Mouse (Mus musculus) heart, postnatal 36 days (tissue): ENCODE data around the gene Selenon. TPM values are rescaled to one million over a fixed set of nuclear protein-coding genes. Genes with fewer than 3 reads are reported as not detected.
A peak's percentile ranks its signal among the peaks of the same experiment; 100 is the strongest.

Experiments
- DNase-seq, 2 experiments: peaks; one replicate each; pipeline ENCODE4 v3.0.0; 2021 to 2022
- intact Hi-C: fragments of 180-260 bp; cut with DNase I; formaldehyde crosslinking; loops from one replicate; pipeline ENCODE4 v1.15.1; 2025
- total RNA-seq, 2 experiments: library from RNA; stranded (reverse); gene quantifications; 2 replicates each; pipeline ENCODE4 v1.2.3; 2021

The Selenon gene
- total RNA-seq, 2 experiments from 2014 or later, result 19.8 to 21.1 TPM

DNA sequence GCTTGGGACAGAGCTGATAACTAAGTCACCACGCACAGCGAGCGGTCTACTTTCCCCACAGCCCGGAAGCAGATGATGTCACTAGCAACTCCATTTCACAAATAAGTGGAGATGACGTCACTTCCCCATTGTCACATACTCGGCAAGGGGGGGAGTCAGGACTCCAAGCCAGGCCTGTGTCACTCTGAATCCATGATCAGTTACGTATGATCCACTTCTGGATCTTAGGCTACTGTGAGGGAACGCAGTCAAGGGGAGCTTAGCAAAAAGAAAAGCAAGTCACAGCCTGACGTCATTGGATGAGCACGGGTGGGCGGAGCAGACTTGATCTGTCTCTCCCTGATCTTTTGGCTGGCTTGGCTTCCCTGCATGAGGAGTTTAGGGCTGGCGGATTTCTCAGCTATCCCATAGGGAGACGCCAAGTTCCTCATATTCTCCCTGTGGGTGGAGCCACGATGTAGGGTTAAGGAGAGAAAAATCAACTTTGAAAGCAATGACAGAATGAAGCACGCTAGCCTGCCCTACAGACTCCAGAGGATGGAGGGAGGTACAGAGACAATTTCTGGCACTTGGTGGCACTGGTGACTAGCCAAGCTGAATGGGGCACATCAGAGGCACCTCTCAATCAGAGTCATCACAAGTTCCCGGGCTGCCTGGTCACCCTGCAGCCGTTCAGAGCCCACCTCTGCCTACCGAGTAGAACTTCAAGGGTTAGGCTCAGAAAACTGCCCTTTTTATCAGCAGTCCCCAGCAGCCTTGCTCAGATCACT, 3.6 kb downstream of the Selenon start:
- peak; percentile 23 to 30 for DNase-seq
- intact Hi-C loops, result no loop called here

DNA sequence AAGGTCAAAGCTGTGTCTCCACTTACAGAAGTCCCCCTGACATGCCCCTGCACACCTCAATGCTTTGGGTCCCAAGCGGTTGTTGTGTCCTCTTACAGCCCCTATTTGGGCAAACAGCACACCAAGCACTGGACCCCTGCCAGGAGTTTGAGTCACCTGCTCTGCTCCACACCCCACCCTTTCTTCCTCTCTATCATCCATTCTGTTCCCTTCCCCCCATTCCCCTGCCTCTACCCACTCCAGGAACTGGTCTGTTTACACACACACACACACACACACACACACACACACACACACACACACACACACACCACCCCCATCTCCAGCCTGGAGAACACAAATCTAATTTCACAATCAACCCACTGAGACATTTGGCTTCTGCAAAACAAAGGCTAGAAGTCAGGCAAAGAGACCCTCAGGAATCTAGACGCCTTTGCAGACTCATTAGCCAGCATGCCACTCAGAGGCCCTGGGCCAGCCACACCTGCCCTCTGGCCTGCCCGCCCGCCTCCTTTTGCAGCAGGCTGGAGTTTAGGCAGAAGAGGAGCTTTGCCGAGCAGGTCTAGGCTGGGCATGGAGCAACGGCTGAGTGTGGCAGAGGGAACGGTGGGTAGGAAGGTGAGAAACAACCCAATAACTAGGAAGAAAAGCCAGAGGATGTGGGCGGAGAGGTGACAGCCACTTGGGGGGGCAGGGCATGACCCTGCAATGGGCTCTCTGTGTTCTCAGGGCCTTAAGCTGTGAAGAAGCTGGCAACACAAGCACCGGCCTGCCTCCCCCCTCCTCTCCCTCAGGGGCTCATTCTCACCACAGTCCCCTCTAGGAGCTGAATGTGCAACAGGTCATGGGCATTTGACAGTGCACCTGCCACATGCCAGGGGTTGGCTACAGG, 4.9 kb downstream of the Selenon start:
- DNase-seq, result no peak
- intact Hi-C loops, result no loop called here

DNA sequence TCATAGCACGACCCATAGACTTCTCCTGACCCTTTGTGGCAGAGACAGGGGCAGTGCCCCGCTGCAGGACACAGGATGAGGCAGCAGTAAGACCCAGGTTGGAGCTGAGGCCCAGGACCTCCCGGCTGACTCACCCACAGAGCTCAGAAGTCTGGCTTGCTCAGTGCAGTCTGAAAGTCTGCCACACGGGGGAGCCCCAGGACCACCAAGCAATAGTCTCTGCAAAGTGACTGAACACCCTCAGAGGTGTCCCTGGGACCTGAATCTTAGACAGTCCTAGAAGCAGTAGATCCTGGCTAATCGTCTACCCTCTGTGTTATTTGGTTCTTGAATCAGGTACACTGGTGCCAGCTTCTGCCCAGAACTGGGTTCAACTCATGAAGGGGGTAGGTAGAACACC, 8.7 kb downstream of the Selenon start:
- intact Hi-C loops, result loop anchor here (1.0 to 2.0 kb wide), 2 partner anchors 171 to 336 kb away; no protein-coding TSS in a partner anchor
- peak; percentile 92 to 98 for DNase-seq

DNA sequence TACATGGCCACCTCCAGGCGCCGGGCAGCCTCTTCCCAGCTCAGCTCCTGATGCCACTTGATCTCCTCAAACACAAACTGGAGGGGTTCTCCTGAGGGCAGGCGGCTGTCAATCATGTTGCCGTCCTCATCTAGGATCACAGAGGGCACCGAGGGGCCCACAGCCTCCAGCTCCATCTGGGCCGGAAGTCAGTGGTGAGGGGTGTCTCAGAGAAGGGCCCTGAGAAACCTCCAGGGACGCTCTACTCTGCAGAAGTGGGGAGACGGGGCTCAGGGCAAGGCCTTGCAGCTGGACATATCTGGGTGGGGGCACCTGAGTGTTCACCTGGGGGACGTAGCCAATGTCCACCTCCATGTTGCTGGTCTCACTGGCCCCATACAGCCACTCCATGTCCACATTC, 9.2 kb downstream of the Selenon start:
- no peak for DNase-seq
- intact Hi-C loops, result loop anchor here (1.0 to 2.0 kb wide), 2 partner anchors 172 to 336 kb away; no protein-coding TSS in a partner anchor

DNA sequence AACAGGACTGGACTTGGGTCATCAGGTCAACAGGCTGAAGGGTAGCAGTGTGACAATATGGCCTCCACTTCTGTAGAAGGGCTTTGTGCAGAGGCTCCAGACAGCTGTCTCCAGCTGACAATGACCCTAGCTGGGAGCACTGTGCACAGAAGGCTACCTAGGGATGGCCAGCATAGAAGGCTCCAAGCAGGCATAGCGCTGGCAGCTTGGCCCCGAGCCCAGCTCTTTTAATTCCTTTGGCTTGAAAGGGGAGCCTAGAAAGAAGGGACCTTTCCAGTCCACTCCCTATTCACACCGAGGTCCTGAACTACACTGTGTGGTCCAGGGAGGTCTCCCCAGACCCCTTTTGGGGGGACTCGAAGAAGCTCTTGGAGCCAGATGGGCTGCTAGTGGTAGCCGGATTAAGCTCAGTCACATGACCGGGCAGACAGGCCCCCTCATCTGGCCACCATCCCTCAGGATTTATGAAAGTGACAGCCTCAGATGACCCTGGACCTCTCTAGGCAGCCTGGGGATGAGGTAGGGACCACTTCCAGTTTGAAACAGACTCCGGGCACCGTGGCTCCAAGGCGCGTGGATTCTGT, 12.9 kb downstream of the Selenon start:
- intact Hi-C loops, result no loop called here

DNA sequence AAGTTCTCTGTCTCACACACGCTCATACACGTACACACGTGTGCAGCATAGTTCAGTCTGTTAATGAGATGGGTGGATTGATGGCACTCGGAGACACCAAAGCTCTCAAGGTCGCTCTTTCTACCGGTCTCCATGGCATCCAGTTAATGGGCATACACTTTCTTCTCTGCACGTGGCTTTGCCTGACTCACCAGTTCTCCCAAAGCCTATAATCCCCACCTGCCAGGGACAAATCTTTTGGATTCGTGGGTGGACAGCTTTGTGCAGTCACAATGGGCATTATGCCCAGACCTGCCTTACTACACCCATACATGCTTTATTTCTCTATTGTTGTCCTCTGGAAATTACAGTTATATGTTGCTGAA, 16.2 kb downstream of the Selenon start:
- intact Hi-C loops, result no loop called here
- no peak for DNase-seq

More for the DNA sequence above, 12.9 kb downstream of the Selenon start:
- no peak for DNase-seq

DNA sequence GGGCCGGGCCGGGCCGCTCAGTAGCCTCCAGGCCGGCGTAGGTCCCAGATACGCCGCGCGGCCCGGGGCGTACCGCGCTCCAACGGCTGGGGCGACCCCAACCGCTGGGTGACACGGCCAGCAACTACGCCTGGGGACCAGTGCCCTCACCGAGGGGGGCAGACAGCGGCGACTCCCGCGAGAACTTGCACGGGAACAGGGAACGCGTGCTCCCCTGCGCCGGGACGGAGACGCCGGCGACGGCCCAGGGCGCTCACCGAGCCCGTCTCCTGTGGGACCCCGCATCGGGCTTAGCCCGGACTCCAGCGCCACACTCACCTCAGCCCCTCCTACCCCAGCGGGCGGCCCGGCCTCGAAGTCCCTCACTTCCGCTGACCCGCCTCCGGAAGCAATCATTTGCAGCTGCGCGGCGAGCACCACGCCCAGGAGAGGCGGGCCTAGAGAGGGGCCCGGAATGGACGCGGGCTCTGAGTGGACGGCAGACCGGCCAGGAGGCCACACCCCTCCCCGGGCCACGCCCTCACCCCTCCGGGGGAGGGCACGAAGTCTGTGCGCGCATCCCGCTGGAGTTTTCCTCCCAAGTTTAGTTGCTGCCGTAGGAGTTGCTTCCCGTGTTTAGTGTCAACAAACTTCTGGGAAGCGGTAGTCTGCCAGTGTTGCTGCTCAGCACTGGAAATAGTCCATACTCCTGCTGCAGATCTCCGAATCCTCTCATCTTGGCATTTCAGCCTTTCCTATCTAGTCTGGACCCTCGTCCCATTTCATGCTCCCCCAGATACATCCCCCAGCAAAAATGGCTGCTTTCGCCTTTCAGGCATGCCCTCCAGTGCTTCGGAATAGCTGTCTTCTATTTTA, 16.8 kb downstream of the Selenon start, which contains the start of gene Mtfr1l:
Gene Mtfr1l, minus strand, starts transcription at position 456 of the 855 bp plus-strand sequence.
- intact Hi-C loops, result no loop called here

DNA sequence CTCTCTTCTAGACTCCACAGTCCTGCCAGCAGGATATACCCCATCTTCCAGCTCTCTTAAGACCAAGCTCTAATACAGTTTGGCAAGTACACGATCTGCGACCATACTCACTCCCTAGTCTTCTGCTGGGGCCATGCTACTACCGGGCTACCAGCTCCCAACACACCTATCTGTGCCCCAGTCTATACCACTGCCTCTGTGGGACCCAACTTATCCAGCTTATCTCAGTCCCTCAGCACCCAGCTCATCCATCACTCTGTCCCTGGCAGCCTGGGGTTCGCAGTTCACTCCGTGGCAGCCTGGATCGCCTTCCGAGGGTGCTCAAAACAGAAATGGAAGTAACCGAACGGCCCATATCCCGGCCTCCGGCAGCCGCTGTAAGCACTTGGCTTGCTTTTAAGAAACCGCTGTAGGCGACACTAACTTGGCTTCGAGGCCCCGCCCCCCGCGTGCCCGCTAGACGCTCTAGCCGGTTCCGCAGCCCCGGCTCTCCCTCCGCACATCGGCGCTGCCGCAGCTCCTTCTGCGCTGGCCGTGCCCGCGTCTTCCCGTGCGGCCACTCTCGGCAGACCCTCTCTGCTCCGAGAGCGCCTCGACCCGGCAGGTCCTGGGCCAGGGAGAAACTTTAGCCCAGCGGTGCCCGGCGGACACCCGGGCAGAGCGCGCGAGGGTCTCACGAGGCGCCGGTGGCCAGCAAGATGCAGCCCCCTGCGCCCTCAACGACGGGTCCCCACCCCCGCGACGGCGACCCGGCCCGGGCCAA, 17.7 kb downstream of the Selenon start:
- DNase-seq, result peak; percentile 70 to 72
- intact Hi-C loops, result no loop called here

More for the DNA sequence above, 16.8 kb downstream of the Selenon start, which contains the start of gene Mtfr1l:
- peak; percentile 97 to 98 for DNase-seq

DNA sequence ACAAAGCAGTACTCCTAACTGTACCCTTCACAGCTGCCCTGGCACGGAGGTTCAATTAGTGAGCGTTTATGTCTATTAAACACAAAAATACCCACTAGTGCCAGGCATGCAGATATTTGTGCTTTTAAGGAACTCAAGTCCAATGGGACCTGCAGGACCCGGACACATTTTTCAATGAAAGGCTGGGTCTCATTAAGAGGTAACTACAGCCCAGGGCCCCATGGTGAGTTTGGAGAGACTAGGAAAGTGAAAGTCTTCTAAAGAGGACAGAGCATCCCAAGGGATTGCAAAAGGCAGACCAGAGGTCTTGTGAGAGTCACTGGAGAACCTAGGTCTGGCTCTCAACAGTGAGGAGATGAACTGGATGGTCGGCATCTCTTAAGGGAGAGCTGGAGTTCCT, 18.5 kb downstream of the Selenon start:
- no peak for DNase-seq
- intact Hi-C loops, result no loop called here

DNA sequence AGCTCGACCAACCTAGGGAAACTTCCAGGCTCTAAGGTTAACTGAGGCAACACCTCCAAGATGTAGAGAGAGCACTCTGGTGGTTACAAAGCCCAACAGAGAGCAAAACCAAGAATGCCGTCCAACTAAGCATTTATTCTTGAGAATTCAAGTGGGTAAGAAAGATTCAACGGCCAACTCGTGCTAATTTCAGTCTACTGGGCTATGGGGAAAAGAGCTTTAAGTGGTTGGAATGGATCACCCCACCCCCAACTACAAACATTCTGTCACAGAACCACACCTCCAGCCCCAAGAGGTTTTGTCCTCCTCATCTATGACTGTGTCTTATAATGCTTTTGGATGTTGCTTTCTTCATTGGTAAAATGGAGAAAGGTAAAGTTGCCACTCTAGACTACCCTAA, 19.0 kb downstream of the Selenon start:
- DNase-seq, result no peak
- intact Hi-C loops, result no loop called here

DNA sequence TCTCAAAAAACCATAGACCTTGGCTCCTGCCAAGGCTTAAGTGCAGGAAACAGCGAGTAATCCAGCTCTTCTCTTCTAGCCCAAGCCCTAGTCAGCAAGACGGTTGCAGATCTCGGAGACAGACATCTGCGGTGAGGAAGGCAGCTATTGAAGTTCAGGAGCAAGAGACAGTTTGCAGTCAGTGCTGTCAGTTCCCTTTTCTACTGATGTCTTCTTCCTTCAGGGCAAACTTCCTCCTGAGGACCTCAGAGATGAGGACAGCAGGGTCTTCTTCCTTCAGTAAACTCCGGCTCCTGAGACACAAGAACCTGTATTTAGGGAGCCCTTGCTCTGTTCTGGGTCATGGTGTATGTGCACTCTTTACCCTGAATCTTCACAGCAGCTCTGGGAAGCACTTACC, 25.7 kb downstream of the Selenon start:
- DNase-seq, result no peak
- intact Hi-C loops, result no loop called here

DNA sequence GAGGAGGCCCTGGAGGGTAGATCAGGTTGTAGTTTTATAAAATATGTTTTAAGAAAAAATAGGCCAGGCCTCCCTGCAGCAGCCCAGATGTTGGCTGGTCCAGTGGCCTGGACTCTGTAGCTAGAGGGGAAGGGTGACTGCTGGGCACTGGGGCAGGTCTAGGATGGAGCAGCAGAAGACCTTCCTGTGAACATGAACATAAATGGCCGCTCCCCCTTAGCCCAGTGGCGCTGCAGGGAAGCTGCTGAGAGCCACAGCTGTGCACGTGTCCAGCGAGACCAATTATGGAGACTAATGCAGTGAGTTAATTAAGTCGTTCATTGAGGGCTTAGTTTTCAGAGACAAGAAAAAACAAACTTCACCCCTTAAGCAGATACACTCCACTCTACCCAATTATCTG, 26.2 kb downstream of the Selenon start:
- intact Hi-C loops, result no loop called here
- no peak for DNase-seq

DNA sequence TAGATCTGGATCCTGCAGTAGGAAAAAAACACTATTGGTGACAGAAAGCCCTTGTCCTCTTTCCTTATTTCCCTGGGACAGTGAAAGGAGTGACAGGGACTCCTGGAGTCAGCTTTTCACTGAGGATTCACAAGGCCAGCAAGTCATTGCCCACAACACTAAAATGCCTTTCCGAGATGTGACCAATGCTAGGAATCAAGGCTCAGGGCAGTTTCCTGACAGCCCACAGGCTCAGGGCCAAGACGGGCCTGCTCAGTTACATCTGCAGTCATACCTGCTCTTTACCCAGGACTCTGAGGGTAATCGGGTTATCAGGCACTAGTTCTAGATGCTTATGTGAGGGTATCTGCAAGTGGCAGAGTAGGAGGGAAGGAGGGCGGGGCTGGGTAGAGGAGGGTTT, 28.5 kb downstream of the Selenon start:
- intact Hi-C loops, result no loop called here
- no peak for DNase-seq

DNA sequence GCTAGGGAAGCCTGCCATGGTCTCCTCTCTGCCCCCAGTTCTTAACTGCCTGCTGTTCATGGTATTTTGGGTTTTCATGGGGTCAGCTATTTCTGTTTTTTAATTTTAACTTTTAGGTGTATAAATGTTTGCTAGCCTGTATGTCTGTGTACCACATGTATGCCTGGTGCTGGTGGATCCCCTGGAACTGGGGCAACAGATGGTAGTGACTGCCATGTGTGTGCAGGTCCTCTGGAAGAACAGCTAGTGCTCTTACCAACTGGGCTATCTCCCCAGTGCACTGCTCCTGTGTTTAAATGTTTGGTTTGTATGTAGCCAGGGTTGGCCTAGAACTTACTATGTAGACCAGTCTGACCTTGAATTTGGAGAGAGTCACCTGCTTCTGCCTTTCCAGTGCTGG, 32.7 kb downstream of the Selenon start:
- DNase-seq, result no peak

DNA sequence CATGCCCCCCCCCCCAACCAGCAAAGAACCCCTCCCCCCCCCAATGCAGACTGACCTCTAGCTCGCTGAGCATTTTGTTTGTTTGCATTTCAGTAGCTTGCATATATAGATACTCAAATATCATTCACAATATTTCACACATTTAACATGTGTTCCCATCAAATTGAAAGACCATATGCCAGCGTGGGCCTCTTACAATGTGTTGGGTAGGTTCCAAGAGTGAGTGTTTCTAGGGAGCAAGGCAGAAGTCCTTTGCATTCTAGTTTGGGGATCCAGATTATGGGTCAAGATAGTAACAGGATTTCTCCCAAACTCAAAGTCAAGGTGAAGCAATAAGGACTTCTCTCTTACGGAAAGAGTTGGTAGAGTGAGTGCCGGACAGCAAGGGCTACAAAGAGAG, 33.4 kb downstream of the Selenon start:
- intact Hi-C loops, result no loop called here
- DNase-seq, result no peak

More for the DNA sequence above, 32.7 kb downstream of the Selenon start:
- intact Hi-C loops, result no loop called here

DNA sequence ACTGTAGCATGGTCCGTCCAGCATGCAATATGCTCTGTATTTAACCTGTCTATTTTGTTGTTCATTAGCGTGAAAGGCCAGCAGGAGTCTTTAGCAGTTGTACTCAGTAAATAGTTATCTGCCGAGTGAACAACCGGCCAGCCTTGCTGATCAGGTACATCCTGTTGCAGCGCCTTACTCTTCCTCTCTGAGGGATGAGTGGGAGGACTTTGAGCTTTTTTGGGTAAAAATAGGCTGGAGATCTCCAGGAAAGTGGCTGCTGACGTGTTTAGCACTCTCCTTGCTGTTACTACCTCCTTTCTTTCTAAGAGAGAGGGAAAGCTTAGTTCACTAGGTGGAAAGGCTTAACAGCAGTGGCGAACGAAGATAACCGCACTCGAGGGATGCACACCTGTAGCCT, 34.2 kb downstream of the Selenon start:
- intact Hi-C loops, result no loop called here
- DNase-seq, result no peak

DNA sequence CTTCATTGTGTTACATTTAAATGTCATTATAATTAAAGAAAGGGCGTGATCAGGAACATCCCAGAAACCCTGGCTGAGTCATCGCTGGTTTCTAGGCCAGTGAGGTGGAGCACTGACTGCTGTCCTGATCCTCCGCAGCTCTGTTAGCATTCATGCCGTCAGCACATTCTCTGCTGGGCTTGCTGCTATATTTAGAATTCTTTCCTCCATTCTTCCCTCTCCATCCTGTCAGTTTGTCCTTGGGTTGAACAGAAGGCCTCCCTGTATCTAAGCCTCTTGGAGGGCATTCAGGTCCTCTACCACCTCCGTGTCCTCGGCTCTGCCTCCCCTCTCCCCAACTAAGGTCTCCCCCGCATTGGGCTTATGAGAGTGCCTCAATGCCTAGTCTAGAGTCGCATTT, 35.0 kb downstream of the Selenon start:
- intact Hi-C loops, result no loop called here

DNA sequence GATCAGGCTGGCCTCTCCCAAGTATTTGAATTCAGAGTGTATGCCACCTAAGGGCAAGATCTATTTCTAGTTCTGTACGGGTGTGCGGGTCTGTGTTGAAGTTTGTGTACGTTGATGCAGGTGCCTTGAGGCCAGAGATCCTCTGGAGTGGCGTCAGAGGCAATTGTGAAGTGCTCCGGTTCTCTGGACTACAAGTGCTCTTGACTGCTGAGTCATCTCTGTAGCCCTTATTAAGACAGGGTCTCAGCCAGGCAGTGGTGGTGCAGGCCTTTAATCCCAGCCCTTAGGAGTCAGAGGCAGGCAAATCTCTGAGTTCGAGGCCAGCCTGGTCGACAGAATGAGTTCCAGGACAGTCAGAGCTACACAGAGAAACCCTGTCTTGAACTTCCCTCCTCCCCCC, 36.4 kb downstream of the Selenon start:
- DNase-seq, result no peak
- intact Hi-C loops, result no loop called here

More for the DNA sequence above, 35.0 kb downstream of the Selenon start:
- DNase-seq, result peak; percentile 39 to 53

DNA sequence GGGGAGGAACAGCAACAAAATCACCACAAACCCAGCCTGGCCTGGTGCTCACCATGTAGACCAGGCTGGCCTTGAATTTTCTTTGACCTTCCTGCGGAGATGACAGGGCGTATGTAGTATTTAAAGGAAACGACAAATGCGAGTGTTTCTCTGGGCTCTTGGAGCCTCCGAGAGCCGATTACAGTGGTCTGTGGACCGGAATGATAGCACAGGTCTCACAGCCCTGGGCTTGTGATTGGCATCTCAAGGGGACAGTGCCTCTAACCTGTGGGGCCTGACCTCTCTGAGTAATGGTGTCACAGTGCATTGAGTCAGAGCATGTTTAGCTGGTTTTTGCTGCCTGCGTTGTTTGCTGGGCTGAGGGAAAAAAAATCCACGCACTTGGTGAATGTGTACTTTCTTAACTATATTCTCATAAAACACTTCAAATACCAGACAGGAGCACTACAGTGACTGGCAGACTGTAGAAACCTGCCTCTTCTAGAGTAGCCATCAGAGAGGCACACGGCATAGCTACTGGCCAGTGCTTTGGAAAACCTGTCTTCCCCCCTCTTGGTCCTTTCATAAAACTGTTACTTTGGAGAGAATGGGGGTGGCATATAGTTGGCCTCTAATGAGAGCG, 37.5 kb downstream of the Selenon start:
- no peak for DNase-seq
- intact Hi-C loops, result no loop called here
